Comparison of ENCODE assay signal across 8 mouse cellular contexts in genomic region chr2:155380261-155381059, GRCm38 (mm10). TPM values are rescaled to one million over a fixed set of nuclear protein-coding genes. Genes with fewer than 3 reads are reported as not detected.
DNase-seq lines count a peak whose midpoint lies in the region; ATAC-seq and TF ChIP-seq lines count a peak whose summit lies in the region.

Gene Trp53inp2 (plus strand): TSS chr2:155381059.

- 37% methylated on average over 8 of the region's 8 CpGs for WGBS in forebrain, embryonic 14.5 days
- 52% methylated on average over 8 of the region's 8 CpGs for WGBS in hindbrain, embryonic 11.5 days

- DNase-seq in CH12.LX (ENCODE audit: extremely low read depth) (no peak), Patski (ENCODE audit: low read depth, low spot score) (no peak)
- DNase-seq in forebrain, embryonic 14.5 days (ENCODE audit: low spot score), result peak; percentile 33
- no peak for DNase-seq in hindbrain, embryonic 11.5 days (ENCODE audit: low spot score)
- no peak for DNase-seq in left cerebral cortex, adult 8-10 months (ENCODE audit: low spot score in 2 of 2)
- no peak for DNase-seq in embryo, embryonic 10.5 days (ENCODE audit: low spot score)

- TF ChIP-seq RAD21 in CH12.LX (IDR thresholded peaks at IDR 0.05; ENCODE audit: low read depth, low read length), result no peak

- H3K4me1 ChIP-seq in CH12.LX (ENCODE audit: control insufficient read depth in 1 of 2, insufficient read depth in 2 of 2), result peaks cover 3 to 23% of the 10 kb centered on the region in 2 experiments; a peak in 3 of 4 replicates
- H3K4me1 ChIP-seq in forebrain, embryonic 14.5 days (ENCODE audit: control insufficient read depth, insufficient read depth, low read length), result peaks cover 12% of the 10 kb centered on the region
- 0 out of 2 replicates have a peak, but pooled peaks cover 5% of the 10 kb centered on the region for H3K4me1 ChIP-seq in hindbrain, embryonic 11.5 days (replicated peaks; ENCODE audit: control insufficient read depth, insufficient read depth, low read length)

- no peaks in the 10 kb centered on the region for H3K9me3 ChIP-seq in CH12.LX (replicated peaks; ENCODE audit: low read length)
- no peaks in the 10 kb centered on the region for H3K9me3 ChIP-seq in forebrain, embryonic 14.5 days (replicated peaks; ENCODE audit: control insufficient read depth, low read length)
- H3K9me3 ChIP-seq in hindbrain, embryonic 11.5 days (ENCODE audit: control insufficient read depth, low read length), result no peaks in the 10 kb centered on the region

- ATAC-seq in Patski, result no peak
- no peak for ATAC-seq in forebrain, embryonic 14.5 days
- ATAC-seq in hindbrain, embryonic 11.5 days (ENCODE audit: low FRiP score), result no peak
- ATAC-seq in monocyte, adult 5-6 weeks (replicated peaks; ENCODE audit: insufficient number of reproducible peaks, low FRiP score, low TSS enrichment, poor library complexity, severe bottlenecking), result no peak
- ATAC-seq in CD4-positive, CD25-positive, alpha-beta regulatory T cell, adult 4 months, result no peak

- peak within 1 kb of the TSS; percentile 83 for H3K9ac ChIP-seq in CH12.LX (ENCODE audit: insufficient read depth, low read depth)
- peak within 1 kb of the TSS; percentile 98 for H3K9ac ChIP-seq in forebrain, embryonic 14.5 days (ENCODE audit: low read length)
- peak within 1 kb of the TSS; percentile 95 for H3K9ac ChIP-seq in hindbrain, embryonic 11.5 days (ENCODE audit: low read depth, low read length)

- peak within 1 kb of the TSS; percentile 71 to 91 (median 75) for H3K4me3 ChIP-seq in CH12.LX (replicated peaks in 1 of 3; ENCODE audit: low read depth in 2 of 3, low read length in 2 of 3, poor library complexity in 1 of 3)
- peak within 1 kb of the TSS; percentile 73 for H3K4me3 ChIP-seq in forebrain, embryonic 14.5 days (ENCODE audit: low read depth, low read length)
- H3K4me3 ChIP-seq in hindbrain, embryonic 11.5 days (ENCODE audit: low read depth, low read length), result peak within 1 kb of the TSS; percentile 81

- CTCF ChIA-PET in Patski (lab: Charles Lee), result no interaction called here

- dilution Hi-C loops in CH12.LX (cut with MboI; ENCODE audit: extremely low pct_ligation_motif_present, extremely low pct_unique_long_range_greater_than_20kb, low sequenced_read_pairs), result no loop called here

- peaks cover 27% of the 10 kb centered on the region for H3K27me3 ChIP-seq in CH12.LX (replicated peaks)
- no peaks in the 10 kb centered on the region for H3K27me3 ChIP-seq in Patski
- no peaks in the 10 kb centered on the region for H3K27me3 ChIP-seq in forebrain, embryonic 14.5 days (replicated peaks; ENCODE audit: control insufficient read depth, insufficient read depth, low read length)
- peaks cover 2% of the 10 kb centered on the region; the same call in 1 of the 2 replicates for H3K27me3 ChIP-seq in hindbrain, embryonic 11.5 days (ENCODE audit: control insufficient read depth, insufficient read depth, low read length)

- no peak for TF ChIP-seq EP300 in CH12.LX (IDR thresholded peaks at IDR 0.05; ENCODE audit: low read length)

- H3K79me2 ChIP-seq in CH12.LX (replicated peaks; ENCODE audit: control insufficient read depth, extremely low read depth, insufficient read depth, poor library complexity, severe bottlenecking), result no peaks in the 10 kb centered on the region

- peaks cover 0 to under 1% of the 10 kb centered on the region in 2 experiments for H3K36me3 ChIP-seq in CH12.LX (replicated peaks in 1 of 2; ENCODE audit: control insufficient read depth in 1 of 2, insufficient read depth in 1 of 2, low read length in 1 of 2)
- H3K36me3 ChIP-seq in forebrain, embryonic 14.5 days (ENCODE audit: control insufficient read depth, insufficient read depth, low read length), result peaks cover 2% of the 10 kb centered on the region; the same call in 1 of the 2 replicates
- H3K36me3 ChIP-seq in hindbrain, embryonic 11.5 days (ENCODE audit: control insufficient read depth, insufficient read depth, low read length), result no peaks in the 10 kb centered on the region

- peak within 1 kb of the TSS; percentile 75 for H3K27ac ChIP-seq in CH12.LX (ENCODE audit: insufficient read depth, low read depth)
- H3K27ac ChIP-seq in forebrain, embryonic 14.5 days (ENCODE audit: low read depth, low read length), result peak within 1 kb of the TSS; percentile 99
- H3K27ac ChIP-seq in hindbrain, embryonic 11.5 days (ENCODE audit: low read depth, low read length), result peak within 1 kb of the TSS; percentile 97

- H3K4me2 ChIP-seq in CH12.LX (ENCODE audit: insufficient read depth, low read depth, poor library complexity, severe bottlenecking), result peak within 1 kb of the TSS; percentile 98
- peak within 1 kb of the TSS; percentile 84 for H3K4me2 ChIP-seq in forebrain, embryonic 14.5 days (ENCODE audit: low read length)
- H3K4me2 ChIP-seq in hindbrain, embryonic 11.5 days (replicated peaks; ENCODE audit: low read depth, low read length), result peak within 1 kb of the TSS; percentile 82

- POLR2A ChIA-PET in Patski (lab: Charles Lee), result interaction anchor here (2.8 kb wide), 1 partner anchor 11 kb away, joined by 9 read pairs; no protein-coding TSS in a partner anchor

- TF ChIP-seq CTCF in CH12.LX (conservative IDR thresholded peaks at IDR 0.05 in 1 of 2, IDR thresholded peaks at IDR 0.05 in 1 of 2; ENCODE audit: low read depth in 2 of 2, low read length in 2 of 2) (no peak), Patski (IDR thresholded peaks at IDR 0.05) (no peak)

- TF ChIP-seq POLR2A in CH12.LX (IDR thresholded peaks at IDR 0.05; ENCODE audit: low read depth, low read length), result no peak

- in situ Hi-C loops in CH12.LX (cut with MboI; ENCODE audit: low pct_ligation_motif_present, low pct_unique_long_range_greater_than_20kb, low sequenced_read_pairs), result loop anchor here (25.0 kb wide), 1 partner anchor 293 kb away; no protein-coding TSS in a partner anchor
- in situ Hi-C loops in Patski (cut with MboI; ENCODE audit: low pct_unique_long_range_greater_than_20kb), result loop anchor here (25.0 kb wide), 1 partner anchor 293 kb away; no protein-coding TSS in a partner anchor

TF ChIP-seq in CH12.LX, 34 proteins besides CTCF, POLR2A, EP300 and RAD21:
- TF ChIP-seq NELFE (IDR thresholded peaks at IDR 0.05; ENCODE audit: low read depth, low read length), result 0 out of 2 replicates have a peak, but pooled peaks have one; percentile 17
- TF ChIP-seq SIN3A (IDR thresholded peaks at IDR 0.05; ENCODE audit: low read length), result peak; percentile 44; the same call in 1 of the 2 replicates
- no peak for TF ChIP-seq BHLHE40 (IDR thresholded peaks at IDR 0.05; ENCODE audit: low read depth, low read length)

RNA-seq across cellular contexts. Expression of gene Trp53inp2, which starts in this region (rescaled TPM):
- total RNA-seq in CH12.LX (2012; rRNA removed) (2.9 and 3.9 TPM in 2 replicates), CH12.LX (2014; rRNA removed) (1.9 and 2.4 TPM in 2 replicates)
- polyA plus RNA-seq in CH12.LX (2012; ENCODE audit: insufficient read length, low read depth) (6.4 and 6.9 TPM in 2 replicates), Patski (2021) (140 TPM)
- 57.7 and 72.6 TPM in 2 replicates for polyA plus RNA-seq in forebrain, embryonic 14.5 days (2014; fragmentation: Nextera tagmentation; extraction: Ambion mirVana)
- 66.1 and 80.9 TPM in 2 replicates for polyA plus RNA-seq in hindbrain, embryonic 11.5 days (2014; fragmentation: Nextera tagmentation; extraction: Ambion mirVana)
- 100 to 1,000 TPM; 118 to 124 (median 121) TPM for total RNA-seq in left cerebral cortex, adult 8-10 months (2022)
- 17.6 to 83.5 TPM (median 20.0 TPM) in 3 replicates for total RNA-seq in monocyte, adult 5-6 weeks (2017)
- 1 to 10 TPM; 1.2 to 1.6 TPM for polyA plus RNA-seq in CD4-positive, CD25-positive, alpha-beta regulatory T cell, adult 4 months (2017; shearing (Covaris generic))
